Mouse (Mus musculus) limb, embryonic 11.5 days (tissue): ENCODE measurements at regions not wholly inside any gene's neighbourhood (a gene's known extent, or its start where the extent isn't known, plus 50 kb on each side); places are given as distances from the start of the nearest gene placed in this dataset.

ENCODE experiments used
- ATAC-seq: fragments of 200-750 bp; cut with Nextera tagmentation; 2 replicates; pipeline ENCODE4 v1.8.0; 2017; ENCODE audit warnings: low read depth; ENCODE audit not compliant: insufficient number of reproducible peaks, low FRiP score, low TSS enrichment
- DNase-seq: peaks from one replicate; pipeline ENCODE4 v3.0.0-alpha.2; 2015; ENCODE audit warnings: low spot score
- H3K27ac ChIP-seq: fragments of 300-500 bp; sonication (generic); replicated peaks from 2 replicates; pipeline ENCODE4 v1.5.1; 2014; ENCODE audit warnings: low read depth, mild to moderate bottlenecking, low read length
- H3K27me3 ChIP-seq: fragments of 300-500 bp; sonication (generic); 2 replicates; pipeline ENCODE4 v1.6.1; 2014; ENCODE audit warnings: mild to moderate bottlenecking, low read length, mixed read lengths; ENCODE audit not compliant: control insufficient read depth, insufficient read depth
- H3K36me3 ChIP-seq: fragments of 300-500 bp; sonication (generic); 2 replicates; pipeline ENCODE4 v1.6.1; 2014; ENCODE audit warnings: mild to moderate bottlenecking, low read length, moderate library complexity, mixed read lengths; ENCODE audit not compliant: control insufficient read depth, insufficient read depth
- H3K4me1 ChIP-seq: fragments of 300-500 bp; sonication (generic); 2 replicates; pipeline ENCODE4 v1.6.1; 2014; ENCODE audit warnings: low read length, mixed read lengths; ENCODE audit not compliant: control insufficient read depth, insufficient read depth
- H3K4me2 ChIP-seq: fragments of 300-500 bp; sonication (generic); 2 replicates; pipeline ENCODE4 v1.6.1; 2014; ENCODE audit warnings: low read depth, mild to moderate bottlenecking, moderate library complexity; ENCODE audit not compliant: severe bottlenecking
- H3K4me3 ChIP-seq: fragments of 300-500 bp; sonication (generic); 2 replicates; pipeline ENCODE4 v1.5.1; 2014; ENCODE audit warnings: low read depth, low read length
- H3K9ac ChIP-seq: fragments of 300-500 bp; sonication (generic); 2 replicates; pipeline ENCODE4 v1.6.1; 2014; ENCODE audit warnings: mild to moderate bottlenecking, low read length
- H3K9me3 ChIP-seq: fragments of 300-500 bp; sonication (generic); 2 replicates; pipeline ENCODE4 v1.6.1; 2016; ENCODE audit warnings: low read length; ENCODE audit not compliant: control insufficient read depth
- WGBS: fragments of 180-500 bp; shearing (Covaris S2); extraction: QIAGEN DNeasy Blood & Tissue Kit; methylation state at CpG from one replicate; pipeline ENCODE4 v1.1.7; 2014; 5-methylcytosine and 5-hydroxymethylcytosine counted together

DNA sequence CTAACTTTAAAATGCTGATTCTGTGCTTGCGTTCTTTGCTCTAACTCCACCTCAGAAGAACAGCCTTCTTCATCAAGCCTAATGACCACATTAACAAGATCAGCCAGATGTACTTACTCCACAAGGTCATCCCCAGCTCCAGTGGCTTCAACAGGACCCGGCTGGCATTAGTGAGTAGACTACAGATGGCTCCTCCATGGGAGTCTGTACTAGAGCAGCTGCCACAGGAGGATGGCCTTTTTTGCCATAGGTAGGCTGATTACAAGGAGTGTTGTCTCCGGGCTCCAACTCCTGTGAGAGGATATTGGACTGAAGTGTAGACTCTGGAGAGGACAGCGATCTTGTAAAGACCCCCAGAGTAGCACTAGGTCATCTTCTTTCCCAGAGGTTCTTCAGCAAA, 729.7 kb downstream of the Galc start:
- DNase-seq (no peak), ATAC-seq (no peak)
- Histone ChIP-seq H3K4me1 (no peaks in the 10 kb centered on the region), H3K4me2 (no peak overlapping the region), H3K27ac (no peak overlapping the region), H3K9ac (no peak overlapping the region), H3K27me3 (no peaks in the 10 kb centered on the region), H3K4me3 (no peak overlapping the region), H3K9me3 (no peaks in the 10 kb centered on the region), H3K36me3 (no peaks in the 10 kb centered on the region)
- WGBS, result 91% methylated on average over 4 of the region's 4 CpGs

DNA sequence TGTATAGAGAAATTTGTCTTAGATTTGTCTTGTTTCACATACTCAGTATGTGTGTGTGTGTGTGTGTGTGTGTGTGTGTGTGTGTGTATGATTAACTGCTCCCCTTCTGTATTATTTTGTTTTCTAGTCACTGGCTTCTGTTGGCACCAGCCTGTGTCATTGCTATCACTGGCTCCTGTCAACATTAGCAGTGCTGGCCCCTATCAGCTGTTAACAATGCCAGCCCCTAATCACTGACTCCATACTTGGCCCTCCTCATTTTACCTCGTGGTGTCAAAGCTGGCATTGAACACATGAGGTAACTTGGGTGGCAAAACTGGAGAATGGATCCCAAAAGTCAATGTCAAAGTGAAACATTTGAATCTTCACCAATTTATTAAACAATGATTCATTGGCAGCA, 733.3 kb downstream of the Galc start:
- Histone ChIP-seq H3K27ac (no peak overlapping the region), H3K4me2 (no peak overlapping the region), H3K4me3 (no peak overlapping the region), H3K9me3 (no peaks in the 10 kb centered on the region), H3K9ac (no peak overlapping the region), H3K36me3 (no peaks in the 10 kb centered on the region), H3K4me1 (no peaks in the 10 kb centered on the region), H3K27me3 (no peaks in the 10 kb centered on the region)
- WGBS, result 63% methylated on average over 1 of the region's 1 CpGs
- no peak for DNase-seq
- ATAC-seq, result no peak

GRCm38 (mm10) chr12:97519834-97520489, 739.3 kb downstream of the Galc start:
- Histone ChIP-seq H3K27ac (no peak overlapping the region), H3K4me3 (no peak overlapping the region), H3K27me3 (no peaks in the 10 kb centered on the region), H3K4me2 (no peak overlapping the region), H3K4me1 (no peaks in the 10 kb centered on the region), H3K9me3 (no peaks in the 10 kb centered on the region), H3K9ac (no peak overlapping the region), H3K36me3 (no peaks in the 10 kb centered on the region)
- DNase-seq (no peak), ATAC-seq (no peak)
- 93% methylated on average over 4 of the region's 4 CpGs for whole genome bisulfite sequencing

GRCm38 (mm10) chr12:97517534-97517933, 741.7 kb downstream of the Galc start:
- WGBS, result 76% methylated on average over 2 of the region's 2 CpGs

GRCm38 (mm10) chr12:97515805-97516204, 743.5 kb downstream of the Galc start:
- no peaks in the 10 kb centered on the region for H3K36me3 ChIP-seq
- H3K9ac ChIP-seq, result no peak overlapping the region
- DNase-seq (no peak), ATAC-seq (no peak)
- no peak overlapping the region for H3K4me3 ChIP-seq
- no peaks in the 10 kb centered on the region for H3K9me3 ChIP-seq
- H3K27me3 ChIP-seq, result no peaks in the 10 kb centered on the region
- no peak overlapping the region for H3K4me2 ChIP-seq
- H3K4me1 ChIP-seq, result no peaks in the 10 kb centered on the region
- H3K27ac ChIP-seq, result no peak overlapping the region
- WGBS, result 92% methylated on average over 5 of the region's 5 CpGs

More at GRCm38 (mm10) chr12:97517534-97517933, 741.7 kb downstream of the Galc start:
- Histone ChIP-seq H3K4me1 (no peaks in the 10 kb centered on the region), H3K9ac (no peak overlapping the region), H3K36me3 (no peaks in the 10 kb centered on the region), H3K27ac (no peak overlapping the region), H3K9me3 (no peaks in the 10 kb centered on the region), H3K4me3 (no peak overlapping the region), H3K4me2 (no peak overlapping the region), H3K27me3 (no peaks in the 10 kb centered on the region)
- no peak for ATAC-seq
- no peak for DNase-seq

GRCm38 (mm10) chr12:97511866-97512265, 747.4 kb downstream of the Galc start:
- H3K9ac ChIP-seq, result no peak overlapping the region
- no peak overlapping the region for H3K4me2 ChIP-seq
- DNase-seq (no peak), ATAC-seq (no peak)
- H3K27ac ChIP-seq, result no peak overlapping the region
- no peaks in the 10 kb centered on the region for H3K36me3 ChIP-seq
- 80% methylated on average over 9 of the region's 9 CpGs for WGBS
- no peaks in the 10 kb centered on the region for H3K9me3 ChIP-seq
- no peaks in the 10 kb centered on the region for H3K27me3 ChIP-seq
- no peak overlapping the region for H3K4me3 ChIP-seq
- H3K4me1 ChIP-seq, result no peaks in the 10 kb centered on the region

- no peak overlapping the region for H3K27ac ChIP-seq
- no peaks in the 10 kb centered on the region for H3K4me1 ChIP-seq
- H3K4me3 ChIP-seq, result no peak overlapping the region
- WGBS, result 73% methylated on average over 2 of the region's 2 CpGs
- H3K9ac ChIP-seq, result no peak overlapping the region
- H3K4me2 ChIP-seq, result no peak overlapping the region
- DNase-seq (no peak), ATAC-seq (no peak)
- H3K9me3 ChIP-seq, result no peaks in the 10 kb centered on the region
- H3K27me3 ChIP-seq, result no peaks in the 10 kb centered on the region
- no peaks in the 10 kb centered on the region for H3K36me3 ChIP-seq
Measured at GRCm38 (mm10) chr12:97501441-97501840, 757.8 kb downstream of the Galc start.

- WGBS, result 84% methylated on average over 2 of the region's 2 CpGs
- DNase-seq (no peak), ATAC-seq (no peak)
- Histone ChIP-seq H3K27ac (no peak overlapping the region), H3K9ac (no peak overlapping the region), H3K36me3 (no peaks in the 10 kb centered on the region), H3K27me3 (no peaks in the 10 kb centered on the region), H3K9me3 (no peaks in the 10 kb centered on the region), H3K4me3 (no peak overlapping the region), H3K4me1 (no peaks in the 10 kb centered on the region), H3K4me2 (no peak overlapping the region)
Measured at GRCm38 (mm10) chr12:97483559-97483958, 775.7 kb downstream of the Galc start.
